Mouse (Mus musculus) urinary bladder, postnatal 10 days (tissue): ENCODE measurements around the gene Epha1.
A peak's percentile ranks its signal among the peaks of the same experiment; 100 is the strongest.

ENCODE experiments used
- DNase-seq: peaks from one replicate; pipeline ENCODE4 v3.0.0; 2022; ENCODE audit warnings: low spot score

Gene Epha1

DNA sequence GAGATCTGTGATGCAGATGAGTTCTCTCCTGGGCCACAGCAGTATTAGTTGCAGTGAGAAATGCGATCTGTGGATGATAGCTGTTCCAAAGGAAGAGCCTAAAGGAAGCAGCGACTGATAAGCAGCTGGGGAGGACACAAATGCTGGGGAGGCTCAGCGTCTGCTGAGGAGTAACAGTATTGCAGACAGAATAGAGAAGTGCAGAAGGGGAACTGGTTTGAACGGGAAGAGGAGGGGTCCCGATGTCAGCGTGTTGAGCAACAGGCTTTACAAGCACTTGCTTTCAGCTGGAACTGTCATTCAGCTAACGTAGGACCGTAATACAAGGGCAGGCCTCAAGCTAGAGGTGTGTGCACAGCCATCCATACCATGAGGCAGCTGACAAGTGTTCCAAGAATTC, 19.9 kb downstream of the Epha1 start:
- DNase-seq, result no peak

DNA sequence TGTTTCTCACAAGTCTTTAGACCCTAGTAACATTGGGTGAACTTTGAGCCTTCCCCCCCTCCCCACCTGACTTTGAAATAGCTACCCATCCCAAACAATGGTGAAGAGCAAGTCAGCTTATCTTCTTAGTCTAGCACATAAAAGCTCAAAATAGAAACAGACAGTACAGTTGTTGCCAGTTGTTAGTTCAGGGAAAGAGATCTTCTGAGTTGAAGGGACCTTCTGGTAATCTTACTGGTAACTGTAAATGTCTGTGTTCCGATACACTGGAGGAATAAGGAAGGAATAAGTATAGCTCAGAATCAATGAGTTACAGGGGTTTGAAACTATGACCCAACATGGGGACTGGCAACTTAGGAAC, 20.6 kb downstream of the Epha1 start:
- DNase-seq, result no peak

DNA sequence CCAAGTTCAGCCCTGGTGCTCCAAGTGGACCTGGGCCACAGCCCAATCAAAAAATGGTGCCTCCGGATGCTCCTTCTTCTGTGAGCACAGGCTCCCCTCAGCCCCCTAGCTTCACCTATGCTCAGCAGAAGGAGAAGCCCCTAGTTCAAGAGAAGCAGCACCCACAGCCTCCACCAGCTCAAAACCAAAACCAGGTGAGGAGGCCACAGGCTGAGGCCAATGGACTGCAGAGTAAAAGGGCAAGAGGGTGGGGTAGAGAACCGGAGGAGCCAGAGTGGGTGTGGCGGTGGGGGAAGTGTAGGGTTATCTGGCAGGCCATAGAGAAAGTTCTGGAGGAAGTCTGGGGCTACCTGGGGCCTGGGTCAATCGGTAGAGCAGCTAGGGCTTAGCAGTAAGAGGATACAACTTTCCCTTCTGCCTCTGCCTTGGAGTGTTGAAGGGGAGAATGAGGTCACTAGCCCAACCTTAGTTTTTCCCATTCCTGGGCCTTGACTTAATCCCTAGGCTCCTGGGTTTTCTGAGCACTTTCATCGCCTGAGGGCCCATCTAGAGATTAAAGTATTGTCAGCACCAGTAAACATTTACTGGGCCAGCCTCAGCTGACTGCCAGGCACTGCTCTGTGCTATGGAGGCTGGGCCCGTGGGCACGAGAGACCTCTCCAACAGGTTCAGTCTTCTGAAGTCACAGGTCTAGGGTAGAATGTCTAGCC, 21.1 kb downstream of the Epha1 start:
- DNase-seq, result no peak

DNA sequence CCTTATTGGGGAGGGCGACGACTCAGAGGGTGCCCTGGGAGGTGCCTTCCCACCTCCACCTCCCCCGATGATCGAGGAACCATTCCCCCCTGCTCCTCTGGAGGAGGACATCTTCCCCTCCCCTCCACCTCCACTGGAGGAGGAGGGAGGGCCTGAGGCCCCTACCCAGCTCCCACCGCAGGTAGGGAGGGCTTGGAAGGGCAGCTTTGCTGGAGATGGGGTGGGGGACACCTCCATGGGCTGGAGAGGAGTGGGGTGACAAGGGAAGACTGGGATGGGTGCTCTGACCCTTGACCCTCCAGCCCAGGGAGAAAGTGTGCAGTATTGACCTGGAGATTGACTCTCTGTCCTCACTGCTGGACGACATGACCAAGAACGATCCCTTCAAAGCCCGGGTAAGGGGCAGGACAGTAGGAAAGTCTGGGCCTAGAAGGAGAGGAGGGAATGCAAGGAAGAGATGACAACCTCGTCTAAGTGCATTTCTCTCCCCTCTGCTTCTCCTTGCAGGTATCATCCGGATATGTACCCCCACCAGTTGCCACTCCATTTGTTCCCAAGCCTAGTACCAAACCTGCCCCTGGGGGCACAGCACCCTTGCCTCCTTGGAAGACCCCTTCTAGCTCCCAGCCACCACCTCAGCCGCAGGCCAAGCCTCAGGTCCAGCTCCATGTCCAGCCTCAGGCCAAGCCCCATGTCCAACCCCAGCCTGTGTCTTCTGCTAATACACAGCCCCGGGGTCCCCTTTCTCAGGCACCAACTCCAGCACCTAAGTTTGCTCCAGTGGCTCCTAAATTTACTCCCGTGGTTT, 21.9 kb downstream of the Epha1 start:
- no peak for DNase-seq

DNA sequence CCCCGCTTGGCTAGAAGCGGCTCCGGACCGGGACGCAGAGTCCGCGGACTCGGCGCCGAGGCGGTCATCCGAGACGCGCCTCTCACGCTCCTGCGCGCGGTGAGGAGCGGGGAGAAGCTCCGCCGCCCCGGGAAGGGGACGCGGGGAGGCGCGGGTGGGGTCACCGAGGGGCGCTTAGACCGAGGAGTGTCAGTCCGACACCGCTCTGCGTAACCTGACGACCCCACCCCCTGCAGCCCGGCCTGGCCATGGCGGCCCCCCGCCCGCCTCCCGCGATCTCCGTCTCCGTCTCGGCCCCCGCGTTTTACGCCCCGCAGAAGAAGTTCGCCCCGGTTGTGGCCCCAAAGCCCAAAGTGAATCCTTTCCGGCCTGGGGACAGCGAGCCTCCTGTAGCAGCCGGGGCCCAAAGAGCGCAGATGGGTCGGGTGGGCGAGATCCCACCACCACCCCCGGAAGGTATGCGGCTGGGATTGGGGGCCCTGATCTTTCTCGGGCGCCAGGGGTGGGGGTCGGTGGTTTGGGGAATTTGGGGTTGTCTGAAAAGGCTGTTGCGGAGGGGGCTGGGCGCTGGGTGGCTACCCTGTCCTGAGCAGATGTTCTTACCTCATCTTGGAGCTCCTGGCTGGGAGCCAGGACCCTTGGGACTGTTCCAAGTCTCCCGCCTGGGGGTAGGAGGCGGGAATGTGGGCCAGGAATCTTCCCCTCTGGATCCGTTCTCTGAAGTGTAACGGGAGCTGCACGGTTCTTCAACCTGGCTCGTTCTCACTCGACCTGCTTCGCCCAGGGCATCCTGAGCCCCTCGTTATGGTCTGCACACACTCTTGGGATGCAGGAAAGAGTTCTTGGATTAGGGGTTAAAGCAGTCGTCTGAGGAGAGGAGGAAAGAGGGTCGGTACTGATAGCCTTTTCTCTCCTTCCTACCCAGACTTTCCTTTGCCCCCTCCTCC, 22.8 kb downstream of the Epha1 start:
- no peak for DNase-seq

DNA sequence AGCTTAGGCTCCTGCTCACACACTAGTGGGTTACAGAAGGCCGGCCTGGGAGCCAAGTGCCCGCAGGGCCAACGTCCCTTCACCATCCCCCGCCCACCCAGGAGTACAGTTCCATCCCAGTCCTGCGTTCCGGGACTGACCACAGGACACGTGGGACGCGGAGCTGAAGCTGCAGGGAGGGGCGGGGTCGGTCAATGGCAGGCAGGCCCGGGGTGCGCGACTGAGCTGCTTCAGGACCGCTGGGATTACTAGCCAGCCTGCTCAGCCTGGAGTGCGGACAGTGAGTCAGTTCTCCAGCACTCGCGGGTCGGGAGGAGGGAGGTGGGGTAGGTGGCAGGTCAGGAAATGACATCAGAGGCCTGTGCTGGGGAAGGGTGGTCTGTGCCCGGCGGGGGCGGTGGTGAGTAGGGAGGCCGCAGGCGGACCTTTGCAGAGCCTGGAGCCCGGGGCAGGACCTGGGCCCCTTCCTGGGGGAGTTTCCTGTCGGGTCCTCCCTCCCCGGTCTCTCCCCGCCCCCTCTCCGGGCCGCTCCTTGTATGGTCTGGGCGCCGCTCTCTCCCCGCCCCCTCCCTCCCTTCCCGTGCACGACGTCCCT, 23.5 kb downstream of the Epha1 start, which contains the start of gene Zyx:
Zyx (plus strand) TSS at position 205 of the 595 bp plus-strand sequence.
- DNase-seq, result peak; percentile 77

DNA sequence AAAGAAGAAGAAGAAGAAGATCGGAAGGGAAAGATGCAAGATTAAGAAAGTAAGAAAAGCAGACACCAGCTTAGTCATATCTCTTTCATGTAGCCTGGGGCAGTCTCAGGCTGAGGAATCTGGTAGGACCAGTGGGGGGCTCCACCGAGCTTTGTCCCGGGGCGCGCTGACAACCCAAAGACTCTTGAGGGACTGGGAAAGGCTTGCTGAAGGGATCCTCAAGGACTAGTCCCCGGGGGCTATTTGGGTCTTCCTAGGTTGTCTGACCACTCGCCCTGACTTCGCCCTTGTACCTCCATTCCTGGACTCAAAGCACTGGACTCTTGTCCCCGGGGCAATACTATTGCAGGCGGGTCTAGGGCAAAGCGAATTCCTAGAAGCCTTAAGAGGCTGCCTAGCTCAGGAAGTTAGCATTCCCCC, 24.1 kb downstream of the Epha1 start:
- no peak for DNase-seq

DNA sequence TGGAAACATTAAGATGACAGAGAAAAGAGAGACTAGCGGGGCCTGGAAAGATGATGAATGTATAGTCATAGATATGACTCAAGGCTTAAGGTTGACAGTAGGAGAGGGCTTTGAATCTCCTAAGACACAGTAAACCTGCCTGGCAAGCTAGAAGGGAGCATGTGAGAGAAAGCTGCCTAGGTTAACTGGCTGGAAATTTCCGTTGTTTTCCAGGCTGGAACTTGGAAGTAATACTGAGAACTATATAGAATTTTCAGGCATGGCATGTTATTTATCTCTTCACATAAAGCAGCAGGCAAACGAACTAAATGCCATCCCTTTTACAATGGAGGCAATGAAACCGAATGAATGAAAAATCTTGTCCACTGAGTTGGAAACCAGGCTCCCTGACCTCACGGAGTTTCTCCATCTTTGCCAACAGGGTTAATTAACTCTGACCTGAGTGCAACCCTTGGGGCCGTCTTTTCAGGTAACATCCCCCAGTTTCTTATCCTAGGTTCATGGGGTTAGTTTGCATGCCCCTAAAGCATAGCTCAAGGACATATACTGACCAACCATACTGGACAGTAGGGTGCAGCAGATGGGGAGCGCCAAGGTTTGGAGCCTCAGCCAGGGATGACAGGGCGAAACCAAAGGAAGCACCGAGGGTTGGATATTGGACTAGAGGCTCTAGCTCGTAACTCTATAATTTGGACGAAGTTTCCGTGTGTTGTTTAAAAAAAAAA, 24.6 kb downstream of the Epha1 start:
- DNase-seq, result no peak

DNA sequence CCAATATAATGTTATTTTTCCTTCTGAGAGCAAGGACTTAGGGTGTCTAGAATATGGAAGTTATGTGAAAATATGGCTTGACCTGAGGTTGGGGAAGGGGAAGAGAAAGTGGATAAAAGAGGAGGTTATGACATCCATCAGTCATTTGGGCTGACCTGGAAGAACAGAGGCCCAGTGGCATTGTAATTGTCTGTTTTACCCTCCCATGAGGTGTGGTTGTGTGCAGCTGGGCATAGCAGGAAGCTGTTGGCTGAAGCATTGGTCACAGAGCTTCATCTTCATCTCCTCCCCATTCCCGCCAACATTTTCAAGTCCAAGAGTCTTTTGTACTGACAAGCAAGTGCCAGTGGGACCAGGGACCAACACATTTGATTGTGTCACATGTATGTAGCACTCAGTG, 28.8 kb downstream of the Epha1 start:
- DNase-seq, result no peak

DNA sequence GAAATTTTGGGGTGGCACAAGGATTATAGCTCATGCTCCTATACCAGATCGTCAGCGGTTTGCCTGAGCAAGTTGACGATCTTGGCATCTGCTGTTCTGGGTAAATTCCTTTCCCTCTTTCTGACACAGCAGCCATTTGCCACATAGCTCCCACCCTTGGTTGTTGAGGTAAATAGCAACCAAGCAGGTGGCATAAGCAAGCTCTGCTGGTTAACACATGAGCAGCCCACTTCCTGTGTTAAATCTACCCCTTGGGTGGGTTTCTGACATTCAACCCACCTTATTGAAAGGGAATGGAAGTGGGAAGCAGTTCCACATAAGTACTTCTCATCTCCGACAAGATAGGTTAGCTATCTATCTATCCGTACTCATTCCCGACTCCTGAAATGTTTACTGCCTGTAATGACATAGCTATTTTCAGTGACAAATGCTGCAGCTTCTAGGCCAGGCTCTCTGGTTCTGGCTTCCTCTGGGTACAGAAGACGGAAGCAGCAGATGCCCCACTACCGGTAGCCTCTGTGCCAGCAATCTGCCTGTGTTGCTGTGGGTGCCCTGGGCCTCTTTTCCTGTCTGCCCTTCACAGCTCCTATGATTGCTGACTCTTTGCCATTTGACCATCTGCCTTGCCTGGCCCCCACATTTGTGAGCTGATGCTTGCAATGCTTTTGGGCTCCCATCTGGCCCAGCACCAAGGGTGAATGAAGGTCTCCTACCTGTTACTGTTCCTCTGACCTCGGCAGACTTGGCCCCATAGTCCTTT, 29.5 kb downstream of the Epha1 start:
- no peak for DNase-seq

DNA sequence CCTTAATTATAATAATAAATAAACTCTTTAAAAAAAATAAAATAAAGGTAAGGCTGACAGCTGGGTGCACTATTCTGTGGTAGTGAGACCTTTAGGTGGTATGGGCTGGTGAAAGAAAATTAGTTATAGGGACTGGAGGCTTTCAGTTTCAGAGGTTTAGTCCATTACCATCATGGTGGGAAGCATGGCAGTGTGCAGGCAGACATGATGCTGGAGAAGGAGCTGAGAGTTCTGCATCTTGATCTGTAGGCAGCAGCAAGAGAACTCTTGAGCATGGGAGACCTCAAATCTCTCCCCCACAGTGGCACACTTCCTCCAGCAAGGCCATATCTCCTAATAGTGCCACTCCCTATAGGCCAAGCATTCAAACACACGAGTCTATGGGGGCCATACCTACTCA, 30.9 kb downstream of the Epha1 start:
- DNase-seq, result no peak

DNA sequence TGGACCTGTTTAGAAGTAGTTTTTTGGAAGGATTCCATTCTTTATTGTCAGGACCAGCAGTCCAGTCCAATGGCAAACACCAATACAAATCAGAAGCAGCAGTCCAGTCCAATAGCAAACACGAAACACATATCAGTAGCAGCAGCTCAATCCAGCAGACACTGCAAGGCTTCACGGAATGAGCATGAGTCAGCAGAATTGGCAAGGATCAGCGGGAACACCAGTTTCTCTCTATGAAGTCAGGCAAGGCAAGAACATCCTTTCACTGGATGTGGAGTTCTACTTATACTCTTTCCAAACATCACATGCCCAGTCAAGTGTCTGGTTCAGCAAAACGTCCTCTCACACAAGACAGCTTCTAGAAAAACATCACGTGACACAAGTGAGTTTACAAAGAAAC, 33.1 kb downstream of the Epha1 start:
- DNase-seq, result no peak

DNA sequence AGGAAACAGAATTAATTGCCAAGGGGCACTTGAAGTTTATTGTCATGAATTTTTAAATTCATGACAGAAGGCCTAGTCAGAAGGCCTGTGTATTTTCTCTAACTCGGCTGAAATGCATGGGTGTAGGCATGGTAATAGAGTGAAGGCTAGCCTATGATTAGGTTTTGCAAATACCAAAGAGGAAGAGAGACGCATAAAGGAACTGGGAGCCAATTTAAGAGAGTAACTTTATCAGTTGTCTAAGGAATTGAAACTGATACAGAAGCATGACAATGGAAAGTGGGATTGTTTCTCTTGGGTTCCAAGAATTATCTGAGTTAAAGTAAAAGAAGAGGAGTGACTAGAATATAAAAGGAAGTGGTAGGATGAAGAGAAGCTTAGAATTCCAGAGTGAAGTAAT, 33.9 kb downstream of the Epha1 start:
- no peak for DNase-seq

DNA sequence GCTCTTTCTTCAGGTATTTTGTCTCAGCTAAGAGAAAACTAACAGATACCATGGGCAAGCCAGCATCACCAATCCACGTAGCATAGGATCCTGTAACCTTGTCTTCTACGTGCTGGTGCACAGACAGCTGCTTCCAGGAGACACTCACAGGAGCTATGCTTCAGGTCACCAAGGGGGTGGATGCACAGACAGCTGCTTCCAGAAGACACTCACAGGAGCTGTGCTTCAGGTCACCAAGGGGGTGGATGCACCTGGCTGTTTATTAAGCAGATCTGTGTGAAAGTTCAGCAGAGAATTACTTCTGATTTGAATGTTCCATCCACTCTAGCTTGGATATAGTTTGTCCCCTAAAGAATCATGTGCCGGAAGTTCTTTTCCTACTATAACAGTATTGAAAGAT, 42.1 kb downstream of the Epha1 start:
- DNase-seq, result no peak

DNA sequence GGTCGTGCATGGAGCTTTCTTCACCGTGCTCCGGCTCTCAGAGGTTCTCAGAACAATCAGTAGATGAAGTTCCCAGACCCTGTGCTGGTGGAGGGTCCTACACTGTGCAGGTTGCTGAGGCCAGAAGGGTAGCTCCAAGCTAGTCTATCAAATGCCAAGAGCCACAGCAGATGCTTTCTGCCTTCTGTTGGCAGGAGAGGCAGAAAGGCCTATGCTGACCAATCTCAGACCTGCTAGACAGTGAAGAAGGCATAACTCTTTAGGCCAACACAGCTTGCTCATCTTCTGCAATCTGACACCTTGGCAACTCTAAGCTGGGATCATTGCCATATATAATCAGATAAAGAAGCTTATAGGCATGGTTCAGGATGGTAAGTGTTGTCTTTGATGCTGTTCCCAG, 42.9 kb downstream of the Epha1 start:
- no peak for DNase-seq

DNA sequence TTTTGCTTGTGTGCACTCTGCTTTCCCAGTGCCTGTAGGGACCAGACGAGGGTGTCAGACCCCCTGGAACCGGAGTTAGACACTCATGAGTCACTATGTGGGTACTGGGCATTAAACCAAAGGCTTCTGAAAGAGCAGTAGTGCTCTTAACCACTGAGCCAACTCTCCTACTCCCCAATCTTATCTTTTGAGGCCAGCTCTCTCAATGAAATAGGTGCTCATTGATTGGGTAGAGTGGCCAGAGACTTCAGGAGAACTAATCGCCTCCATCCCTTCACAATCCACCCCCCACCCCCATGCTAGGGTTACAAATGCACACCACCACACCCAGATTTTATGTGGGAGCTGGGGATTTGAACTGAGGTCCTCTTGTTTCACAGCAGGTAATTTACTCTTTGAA, 44.3 kb downstream of the Epha1 start:
- DNase-seq, result no peak

DNA sequence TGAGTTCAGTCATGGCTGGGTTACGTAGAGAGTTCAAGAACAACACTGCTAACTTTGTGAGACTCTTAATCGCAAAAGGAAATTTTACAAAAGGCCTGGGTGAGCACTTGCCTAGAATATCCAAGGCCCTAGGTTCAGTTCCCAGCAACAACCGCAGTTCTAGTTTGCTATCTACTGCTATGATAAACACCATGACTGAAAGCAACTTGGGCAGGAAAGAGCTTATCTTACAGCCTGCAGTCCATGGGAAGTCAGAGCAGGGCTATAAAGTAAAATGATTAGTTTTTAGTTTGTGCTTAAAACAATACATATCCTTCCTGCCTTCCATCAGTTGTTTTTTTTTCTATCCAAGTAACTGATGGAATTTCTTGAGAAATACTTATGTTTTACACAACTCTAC, 46.6 kb downstream of the Epha1 start:
- DNase-seq, result no peak

DNA sequence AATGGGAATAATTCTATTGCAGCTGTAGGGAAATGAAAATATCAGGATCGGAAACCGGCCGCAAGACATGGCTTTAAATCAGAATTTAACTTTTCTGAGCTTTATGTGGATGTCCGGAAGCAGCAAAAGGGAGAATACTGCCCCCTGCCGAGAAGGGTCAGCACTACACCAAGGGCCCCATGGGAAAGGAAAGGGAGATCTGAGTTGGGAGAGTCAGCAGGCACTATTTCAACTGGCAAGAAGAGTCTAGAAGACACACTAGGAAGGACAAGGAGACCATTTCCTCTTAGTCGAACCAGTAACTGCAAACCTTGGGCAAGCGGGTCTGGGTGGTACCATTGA, 47.8 kb downstream of the Epha1 start:
- DNase-seq, result peak; percentile 36

DNA sequence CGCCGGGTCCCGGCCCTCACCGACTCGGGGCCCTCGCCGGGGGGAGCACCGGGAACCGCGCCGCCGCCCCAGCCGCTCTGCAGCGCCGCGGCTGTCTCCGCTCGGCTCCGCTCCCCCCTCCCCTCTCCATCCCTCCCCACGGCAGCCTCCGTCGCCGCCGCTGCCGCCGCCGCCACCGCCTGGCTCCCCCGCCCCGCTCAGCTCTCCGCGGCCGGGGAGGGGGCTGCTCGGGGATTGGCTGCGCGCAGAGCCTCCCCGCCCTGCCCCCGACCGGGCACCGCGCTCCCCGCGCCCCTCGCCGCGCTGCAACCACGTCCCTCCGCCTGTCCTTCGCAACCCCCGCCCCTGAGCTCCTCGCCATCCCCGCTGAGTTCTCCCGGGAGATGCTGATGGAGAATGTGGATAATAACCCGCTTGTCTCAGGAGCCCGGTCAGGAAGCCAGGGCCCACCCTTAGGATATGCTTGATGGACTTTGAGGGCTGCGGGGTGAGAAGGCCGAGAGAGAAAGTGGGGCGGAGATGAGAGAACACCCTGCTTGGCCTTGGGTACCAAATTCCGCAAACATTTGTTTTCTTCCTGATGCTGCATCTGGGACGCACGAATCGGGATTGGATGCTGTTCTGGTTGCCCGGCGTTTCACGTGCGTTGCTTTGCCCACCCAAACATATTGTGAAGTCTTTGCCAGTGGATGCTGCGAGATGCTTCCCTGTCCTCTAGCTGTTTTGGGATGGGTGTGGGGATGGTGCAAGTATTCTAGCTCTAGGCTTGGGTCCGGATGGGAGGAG, 48.4 kb downstream of the Epha1 start, which contains the start of gene Fam131b:
Fam131b (minus strand) TSS at position 162 of the 786 bp plus-strand sequence.
- no peak for DNase-seq

DNA sequence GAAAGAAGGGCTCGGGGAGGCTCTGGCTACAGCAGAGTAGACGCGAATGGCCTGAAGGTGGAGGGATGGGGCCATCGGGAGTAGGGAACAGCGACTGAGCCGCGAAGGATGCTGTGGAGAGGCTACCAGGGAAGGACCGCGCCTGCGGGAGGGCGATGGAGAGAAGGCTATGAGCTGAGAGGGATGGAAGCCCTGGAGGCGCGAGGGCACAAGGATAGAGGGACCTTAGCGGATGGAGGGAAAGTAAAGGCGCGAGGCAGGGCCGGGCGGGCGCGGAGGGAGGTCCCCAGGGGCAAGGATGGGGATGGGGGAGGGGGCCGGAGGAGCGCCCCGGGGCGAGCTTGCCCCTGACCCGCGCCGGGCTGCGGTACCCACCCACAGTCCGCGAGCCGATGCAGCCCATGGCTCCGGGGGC, 49.0 kb downstream of the Epha1 start:
- no peak for DNase-seq
